Mouse (Mus musculus): ENCODE measurements around the gene Sephs2. TPM values are rescaled to one million over a fixed set of nuclear protein-coding genes. Genes with fewer than 3 reads are reported as not detected.

Sephs2 gene
- polyA plus RNA-seq, 1 experiment from 2014 or later, result 52.4 TPM

DNA sequence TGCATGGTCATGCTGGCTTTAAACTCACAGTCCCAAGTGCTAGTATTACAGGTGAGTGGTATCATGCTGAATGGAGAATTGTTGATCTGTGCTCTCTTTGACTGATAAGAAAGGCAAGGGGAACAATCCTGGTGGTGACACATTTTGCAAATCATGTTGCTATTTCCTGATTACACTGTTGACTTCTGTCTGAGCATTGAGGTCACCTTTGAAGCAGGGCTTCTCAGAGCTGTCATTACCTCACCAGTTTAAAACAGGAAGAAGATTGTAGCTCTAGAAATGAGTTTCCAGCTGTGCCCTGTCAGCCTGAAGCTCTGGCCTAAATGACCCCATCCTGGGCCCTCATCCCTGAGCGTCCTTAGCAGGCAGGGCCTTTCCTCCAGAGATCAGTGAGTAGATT lies 14.1 kb upstream of the Sephs2 start:
- Histone ChIP-seq H3K4me1 (replicated peaks) (no peaks in the 10 kb centered on the region), H3K27ac (no peak overlapping the region), H3K27me3 (no peaks in the 10 kb centered on the region), H3K4me3 (replicated peaks) (no peak overlapping the region), H3K4me2 (replicated peaks) (no peak overlapping the region), H3K9me3 (peaks cover 14% of the 10 kb centered on the region), H3K9ac (replicated peaks) (no peak overlapping the region), H3K36me3 (no peaks in the 10 kb centered on the region)
- no peak for ATAC-seq
- 62% methylated on average over 1 of the region's 1 CpGs for WGBS

DNA sequence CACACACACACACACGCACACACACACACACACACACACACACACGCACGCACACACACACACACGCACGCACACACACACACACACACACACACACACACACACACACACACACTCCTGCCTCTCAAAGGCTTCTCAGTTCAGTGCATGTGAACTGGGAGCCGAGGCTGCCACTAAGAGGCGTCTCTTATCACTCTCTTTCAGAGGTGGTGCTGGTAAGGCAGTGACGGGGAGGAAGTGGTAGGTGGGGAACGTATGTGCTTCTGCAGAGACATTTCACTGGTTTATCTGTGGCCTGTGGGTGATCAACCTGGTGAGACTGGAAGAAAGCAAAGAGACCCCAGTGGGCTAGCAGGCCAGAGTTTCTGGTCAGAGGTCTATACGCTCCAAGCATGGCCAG lies 11.3 kb upstream of the Sephs2 start:
- no peak overlapping the region for H3K4me3 ChIP-seq (replicated peaks)
- no peaks in the 10 kb centered on the region for H3K36me3 ChIP-seq
- no peaks in the 10 kb centered on the region for H3K27me3 ChIP-seq
- no peak for ATAC-seq
- H3K9ac ChIP-seq (replicated peaks), result no peak overlapping the region
- 88% methylated on average over 6 of the region's 10 CpGs for WGBS
- H3K27ac ChIP-seq, result no peak overlapping the region
- H3K9me3 ChIP-seq, result peaks cover 14% of the 10 kb centered on the region
- H3K4me1 ChIP-seq (replicated peaks), result no peaks in the 10 kb centered on the region
- H3K4me2 ChIP-seq (replicated peaks), result no peak overlapping the region

DNA sequence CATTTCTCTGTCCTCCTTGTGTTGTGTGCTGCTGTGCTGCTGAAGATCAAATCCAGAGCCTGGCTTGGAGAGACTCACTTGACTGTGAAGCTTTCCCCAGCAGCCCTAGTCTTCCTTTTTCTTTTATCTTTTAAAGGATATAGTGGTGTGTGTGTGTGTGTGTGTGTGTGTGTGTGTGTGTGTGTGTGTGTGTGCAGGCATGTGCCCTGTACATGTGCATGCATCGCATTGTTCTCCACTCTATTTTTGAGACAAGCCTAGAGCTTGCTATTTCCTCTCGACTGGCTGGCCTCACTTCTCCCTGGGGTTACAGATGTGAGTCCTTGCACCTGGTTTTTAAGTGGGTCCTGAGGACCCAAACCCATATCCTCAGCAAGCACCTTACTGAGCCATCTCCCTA lies 8.3 kb upstream of the Sephs2 start:
- H3K4me1 ChIP-seq (replicated peaks), result no peaks in the 10 kb centered on the region
- H3K27ac ChIP-seq, result no peak overlapping the region
- no peaks in the 10 kb centered on the region for H3K36me3 ChIP-seq
- H3K9ac ChIP-seq (replicated peaks), result no peak overlapping the region
- H3K9me3 ChIP-seq, result peaks cover 3% of the 10 kb centered on the region; the same call in 1 of the 2 replicates
- H3K27me3 ChIP-seq, result no peaks in the 10 kb centered on the region
- no peak overlapping the region for H3K4me2 ChIP-seq (replicated peaks)
- WGBS, result 74% methylated on average over 2 of the region's 2 CpGs
- ATAC-seq, result no peak
- H3K4me3 ChIP-seq (replicated peaks), result no peak overlapping the region

DNA sequence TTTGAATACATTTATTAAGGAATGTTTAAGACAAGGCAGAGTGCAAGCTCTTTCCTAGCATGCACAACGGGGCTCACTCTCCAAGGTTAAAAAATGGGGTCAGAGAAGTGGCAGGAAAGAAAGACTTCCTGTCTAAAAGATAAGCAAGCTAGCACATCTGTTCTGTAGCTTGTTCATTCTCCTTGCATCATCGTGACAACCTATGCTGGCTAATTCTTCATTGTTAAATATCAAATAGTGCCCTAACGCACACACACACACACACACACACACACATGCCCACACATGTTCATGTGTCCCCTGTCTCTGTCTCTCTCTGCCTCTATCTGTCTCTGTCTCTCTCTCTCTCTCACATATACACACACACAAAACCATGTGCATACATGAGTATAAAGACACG lies 7.3 kb upstream of the Sephs2 start:
- Histone ChIP-seq H3K27me3 (no peaks in the 10 kb centered on the region), H3K9me3 (no peaks in the 10 kb centered on the region), H3K4me1 (replicated peaks) (no peaks in the 10 kb centered on the region), H3K27ac (no peak overlapping the region), H3K4me2 (replicated peaks) (no peak overlapping the region), H3K9ac (replicated peaks) (no peak overlapping the region), H3K36me3 (no peaks in the 10 kb centered on the region), H3K4me3 (replicated peaks) (no peak overlapping the region)
- ATAC-seq, result no peak
- 86% methylated on average over 4 of the region's 4 CpGs for WGBS

DNA sequence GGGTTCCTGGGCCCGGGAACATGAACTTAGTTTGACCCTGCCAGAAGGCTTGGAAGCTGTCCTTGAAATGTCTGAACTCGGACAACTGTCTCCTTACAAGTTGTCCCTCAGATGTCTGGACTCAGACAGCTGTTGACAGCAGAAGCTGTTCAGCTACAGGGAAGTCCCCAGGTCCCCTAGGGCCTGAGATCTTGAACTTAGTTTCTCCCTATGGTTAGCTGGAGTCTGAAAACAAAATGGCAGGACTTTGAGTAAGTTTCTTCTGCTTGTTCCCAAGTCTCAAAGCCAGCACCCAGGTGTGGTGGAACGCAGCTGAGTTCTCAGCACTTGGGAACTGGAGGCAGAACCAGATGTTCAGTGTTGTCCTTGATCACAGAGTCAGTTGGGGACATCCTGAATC lies 6.2 kb upstream of the Sephs2 start:
- ATAC-seq, result no peak
- no peak overlapping the region for H3K9ac ChIP-seq (replicated peaks)
- no peak overlapping the region for H3K4me2 ChIP-seq (replicated peaks)

DNA sequence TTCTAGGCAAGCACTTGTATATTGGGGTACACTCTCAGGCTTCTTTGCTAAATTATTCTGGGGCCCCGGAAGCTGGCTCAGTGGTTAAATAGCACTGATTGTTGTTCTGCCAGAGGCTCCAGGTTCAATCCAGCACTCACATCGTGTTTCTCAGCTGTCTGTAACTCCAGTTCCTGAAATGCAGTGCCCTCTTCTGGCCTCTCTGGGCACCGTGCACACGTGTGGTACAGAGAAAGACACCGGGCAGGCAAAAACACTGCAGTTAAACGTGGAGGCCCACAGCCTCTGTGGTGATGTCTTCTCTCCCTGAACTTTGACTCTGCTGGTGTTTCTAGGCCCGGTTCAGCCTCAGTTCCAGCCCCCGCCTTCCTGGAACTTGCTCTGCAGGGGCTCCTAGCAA lies 4.5 kb upstream of the Sephs2 start:
- H3K9ac ChIP-seq (replicated peaks), result no peak overlapping the region
- H3K36me3 ChIP-seq, result no peaks in the 10 kb centered on the region
- no peak for ATAC-seq
- no peak overlapping the region for H3K27ac ChIP-seq
- no peaks in the 10 kb centered on the region for H3K9me3 ChIP-seq
- H3K4me2 ChIP-seq (replicated peaks), result no peak overlapping the region
- peaks cover 5% of the 10 kb centered on the region for H3K4me1 ChIP-seq (replicated peaks)
- H3K27me3 ChIP-seq, result no peaks in the 10 kb centered on the region
- no peak overlapping the region for H3K4me3 ChIP-seq (replicated peaks)
- WGBS, result 24% methylated on average over 8 of the region's 8 CpGs

More for the DNA sequence above, 6.2 kb upstream of the Sephs2 start:
- Histone ChIP-seq H3K4me3 (replicated peaks) (no peak overlapping the region), H3K36me3 (no peaks in the 10 kb centered on the region), H3K4me1 (replicated peaks) (no peaks in the 10 kb centered on the region), H3K9me3 (no peaks in the 10 kb centered on the region), H3K27me3 (no peaks in the 10 kb centered on the region), H3K27ac (no peak overlapping the region)
- 82% methylated on average over 3 of the region's 3 CpGs for WGBS

DNA sequence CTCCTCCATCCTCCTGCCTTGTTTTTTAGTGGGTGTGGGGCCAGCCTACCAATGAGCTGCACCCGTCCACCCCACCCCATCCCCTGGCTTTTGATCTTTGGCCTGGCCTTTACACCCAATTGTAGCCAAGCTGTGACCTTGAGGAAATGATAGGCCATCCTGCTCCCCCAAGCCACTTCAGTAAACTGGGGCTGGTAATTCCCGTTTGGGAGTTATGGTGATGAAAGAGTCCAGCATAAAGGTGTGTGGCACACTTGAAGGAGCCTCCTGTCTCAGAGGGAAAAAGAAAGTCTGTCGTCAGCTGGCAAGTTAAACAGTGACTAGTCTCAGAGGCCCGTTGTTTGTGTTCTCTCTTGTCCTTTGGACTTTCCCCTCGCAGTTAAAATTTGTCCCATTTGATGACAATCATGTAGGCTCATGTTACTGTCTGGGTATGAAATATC lies 2.7 kb upstream of the Sephs2 start:
- H3K27me3 ChIP-seq, result no peaks in the 10 kb centered on the region
- no peak overlapping the region for H3K4me3 ChIP-seq (replicated peaks)
- WGBS, result 80% methylated on average over 5 of the region's 5 CpGs
- peaks cover 20% of the 10 kb centered on the region for H3K4me1 ChIP-seq (replicated peaks)
- H3K4me2 ChIP-seq (replicated peaks), result no peak overlapping the region
- H3K27ac ChIP-seq, result no peak overlapping the region
- no peaks in the 10 kb centered on the region for H3K36me3 ChIP-seq
- no peak for ATAC-seq
- H3K9ac ChIP-seq (replicated peaks), result no peak overlapping the region
- H3K9me3 ChIP-seq, result no peaks in the 10 kb centered on the region

DNA sequence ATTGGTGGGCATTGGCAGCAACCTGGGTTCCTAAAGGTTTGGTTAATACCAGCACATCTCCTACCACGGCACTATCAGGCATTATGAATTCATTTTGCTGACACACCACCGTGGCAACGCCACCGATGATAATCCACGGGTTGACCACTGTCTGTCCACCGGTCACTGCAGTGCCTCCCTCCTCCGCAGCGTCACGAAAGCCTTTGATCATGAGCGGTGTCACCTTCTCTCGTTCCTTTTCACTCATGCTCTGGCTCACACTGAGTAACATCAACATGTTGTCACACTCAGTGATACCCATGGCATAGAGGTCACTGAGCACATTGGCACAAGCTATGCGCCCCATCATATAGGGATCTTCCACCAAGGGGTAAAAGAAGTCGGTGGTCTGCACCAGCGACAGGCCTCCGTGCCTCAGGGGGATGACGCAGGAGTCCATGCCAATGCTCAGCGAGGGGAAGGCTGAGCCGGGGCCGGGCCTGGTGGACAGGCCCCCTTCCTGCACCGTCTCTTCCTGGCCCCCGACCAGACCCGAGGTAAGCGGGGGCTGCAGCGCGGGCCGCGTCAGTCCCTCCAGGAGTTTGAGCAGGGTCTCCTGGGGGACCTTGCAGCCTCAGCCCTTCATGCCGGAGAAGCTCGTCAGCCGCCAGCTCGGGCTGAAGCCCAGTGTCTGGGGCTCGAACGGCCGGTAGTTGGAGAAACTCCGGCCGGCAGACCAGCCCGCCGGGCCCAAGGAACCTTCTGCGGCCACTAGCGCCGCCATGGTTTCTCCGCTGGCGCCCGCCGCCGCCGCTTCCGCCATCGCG lies 534 bp downstream of the Sephs2 start:
- Histone ChIP-seq H3K4me1 (replicated peaks) (peaks cover 26% of the 10 kb centered on the region), H3K27ac (peak overlapping the region; percentile 83), H3K9me3 (no peaks in the 10 kb centered on the region), H3K4me3 (replicated peaks) (peak overlapping the region; percentile 72), H3K36me3 (peaks cover 20% of the 10 kb centered on the region), H3K4me2 (replicated peaks) (peak overlapping the region; percentile 95), H3K27me3 (no peaks in the 10 kb centered on the region), H3K9ac (replicated peaks) (peak overlapping the region; percentile 87)
- ATAC-seq, result peak; percentile 81
- WGBS, result 17% methylated on average over 50 of the region's 50 CpGs

DNA sequence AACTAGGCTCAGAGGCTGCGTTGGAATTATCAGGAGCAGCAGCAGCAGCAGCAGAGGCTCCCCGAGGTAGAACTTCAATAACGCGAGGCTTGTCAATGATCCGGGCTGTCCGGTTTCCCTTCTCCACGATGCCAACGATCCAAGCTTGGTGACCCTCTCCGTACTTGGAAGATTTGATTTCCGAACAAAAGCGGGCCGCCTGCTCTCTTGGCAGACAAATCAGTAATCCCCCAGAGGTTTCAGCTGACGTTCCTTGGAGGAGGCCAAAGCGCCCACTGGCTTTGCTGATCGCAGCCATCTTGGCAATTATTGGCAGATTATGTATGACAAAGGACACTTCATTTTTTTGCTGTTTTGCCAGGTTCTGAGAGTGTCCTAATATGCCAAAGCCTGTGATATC lies 1.3 kb downstream of the Sephs2 start:
- Histone ChIP-seq H3K4me2 (replicated peaks) (peak overlapping the region; percentile 95), H3K36me3 (peaks cover 24% of the 10 kb centered on the region), H3K9me3 (no peaks in the 10 kb centered on the region), H3K27ac (no peak overlapping the region), H3K27me3 (no peaks in the 10 kb centered on the region), H3K4me3 (replicated peaks) (peak overlapping the region; percentile 72), H3K4me1 (replicated peaks) (peaks cover 26% of the 10 kb centered on the region), H3K9ac (replicated peaks) (0 out of 2 replicates have a peak overlapping the region, but pooled peaks have one; percentile 23)
- 93% methylated on average over 15 of the region's 15 CpGs for WGBS
- no peak for ATAC-seq

DNA sequence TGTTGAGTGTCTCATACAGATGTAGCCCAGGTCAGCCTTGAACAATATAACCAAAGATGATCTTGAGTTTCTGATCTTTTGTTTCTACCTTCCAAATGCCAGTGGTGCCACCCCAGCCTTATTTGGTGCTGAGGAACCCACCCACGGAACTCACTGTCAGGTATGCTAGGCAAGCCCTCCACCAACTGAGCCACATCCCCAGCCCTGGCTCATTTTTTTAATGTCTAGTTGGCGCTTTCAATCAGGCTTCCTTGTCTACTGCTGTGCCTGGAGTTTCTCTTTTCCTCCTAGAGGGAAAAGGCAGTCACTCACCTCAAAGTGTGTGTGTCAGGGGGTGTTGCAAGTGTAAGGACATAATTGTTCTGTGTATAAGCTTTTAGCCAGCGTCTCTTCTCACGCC lies 2.8 kb downstream of the Sephs2 start:
- Histone ChIP-seq H3K9ac (replicated peaks) (no peak overlapping the region), H3K36me3 (peaks cover 24% of the 10 kb centered on the region), H3K27ac (no peak overlapping the region), H3K9me3 (no peaks in the 10 kb centered on the region), H3K4me2 (replicated peaks) (no peak overlapping the region), H3K4me1 (replicated peaks) (peaks cover 26% of the 10 kb centered on the region), H3K4me3 (replicated peaks) (no peak overlapping the region), H3K27me3 (no peaks in the 10 kb centered on the region)
- WGBS, result 96% methylated on average over 4 of the region's 4 CpGs
- no peak for ATAC-seq

DNA sequence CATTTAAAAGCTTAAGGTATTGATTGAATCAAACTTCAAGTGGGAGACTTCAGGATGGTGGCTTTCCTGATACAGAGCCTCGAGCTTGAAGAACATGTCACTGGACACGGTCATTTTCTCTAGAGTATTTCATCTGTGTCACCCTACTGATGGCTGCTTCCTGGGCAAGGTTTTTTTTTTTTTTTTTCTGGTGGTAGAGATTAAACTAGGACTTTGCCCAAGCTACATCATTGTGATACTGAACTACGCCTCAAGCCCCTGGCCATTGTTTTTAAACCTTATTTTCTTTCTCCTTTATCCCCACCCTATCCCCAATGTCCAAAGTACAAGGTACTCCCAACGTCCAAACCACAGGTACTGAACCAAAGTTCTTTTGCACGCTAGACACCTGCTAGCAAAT lies 3.2 kb downstream of the Sephs2 start:
- H3K36me3 ChIP-seq, result peaks cover 24% of the 10 kb centered on the region
- no peak overlapping the region for H3K27ac ChIP-seq
- H3K4me3 ChIP-seq (replicated peaks), result no peak overlapping the region
- no peak overlapping the region for H3K4me2 ChIP-seq (replicated peaks)
- WGBS, result 92% methylated on average over 5 of the region's 5 CpGs
- ATAC-seq, result no peak
- no peaks in the 10 kb centered on the region for H3K9me3 ChIP-seq
- no peak overlapping the region for H3K9ac ChIP-seq (replicated peaks)
- H3K4me1 ChIP-seq (replicated peaks), result peaks cover 26% of the 10 kb centered on the region
- no peaks in the 10 kb centered on the region for H3K27me3 ChIP-seq

DNA sequence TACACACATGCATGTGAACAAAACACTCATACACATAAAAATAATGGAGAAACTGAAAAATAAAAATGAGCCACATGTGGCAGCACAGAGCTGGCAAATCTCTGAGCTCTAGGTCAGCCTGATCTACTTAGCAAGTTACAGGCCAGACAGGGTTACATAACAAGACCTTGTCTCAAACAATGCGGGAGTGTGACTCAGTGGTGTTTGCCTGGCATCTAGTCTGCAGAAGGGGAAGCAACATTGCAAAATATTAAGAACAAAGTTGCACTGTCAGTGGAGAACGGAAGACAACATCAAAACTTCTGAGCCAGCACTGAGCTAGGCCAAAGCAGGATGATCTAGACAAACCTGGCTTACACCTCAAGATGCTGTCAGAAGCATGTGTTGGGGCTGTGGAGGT lies 3.6 kb downstream of the Sephs2 start:
- no peak overlapping the region for H3K9ac ChIP-seq (replicated peaks)
- no peak for ATAC-seq
- H3K27me3 ChIP-seq, result no peaks in the 10 kb centered on the region
- no peak overlapping the region for H3K27ac ChIP-seq
- 90% methylated on average over 2 of the region's 2 CpGs for WGBS
- H3K4me2 ChIP-seq (replicated peaks), result no peak overlapping the region
- no peaks in the 10 kb centered on the region for H3K9me3 ChIP-seq
- peaks cover 24% of the 10 kb centered on the region for H3K36me3 ChIP-seq
- H3K4me1 ChIP-seq (replicated peaks), result peaks cover 26% of the 10 kb centered on the region
- H3K4me3 ChIP-seq (replicated peaks), result no peak overlapping the region

DNA sequence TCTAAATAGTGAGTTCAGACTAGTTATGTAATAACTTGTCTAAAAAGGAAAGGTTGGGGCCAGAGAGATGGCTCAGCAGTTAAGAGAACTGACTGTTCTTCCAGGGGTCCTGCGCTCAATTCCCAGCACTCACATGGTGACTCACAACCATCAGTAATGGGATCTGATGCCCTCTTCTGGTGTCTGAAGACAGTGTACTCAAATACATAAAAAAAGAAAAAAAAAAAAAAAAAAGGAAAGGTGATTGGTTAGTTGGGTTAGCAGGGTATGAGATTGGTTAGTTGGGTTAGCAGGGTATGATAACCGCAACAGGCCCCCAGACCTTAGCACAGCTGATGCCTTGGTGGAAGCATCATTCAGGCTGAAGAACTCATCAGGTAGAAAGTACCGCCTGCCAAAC lies 10.3 kb downstream of the Sephs2 start:
- H3K27ac ChIP-seq, result no peak overlapping the region
- ATAC-seq, result no peak

More for the DNA sequence above, 10.3 kb downstream of the Sephs2 start:
- H3K9ac ChIP-seq (replicated peaks), result no peak overlapping the region
- H3K4me2 ChIP-seq (replicated peaks), result no peak overlapping the region
- H3K36me3 ChIP-seq, result peaks cover 5% of the 10 kb centered on the region; the same call in 1 of the 2 replicates
- peaks cover 22% of the 10 kb centered on the region for H3K4me1 ChIP-seq (replicated peaks)
- H3K9me3 ChIP-seq, result no peaks in the 10 kb centered on the region
- H3K27me3 ChIP-seq, result no peaks in the 10 kb centered on the region
- no peak overlapping the region for H3K4me3 ChIP-seq (replicated peaks)
- 97% methylated on average over 3 of the region's 3 CpGs for WGBS
